Mouse (Mus musculus) adrenal gland, postnatal 10 days (tissue): ENCODE measurements around the gene Tsc1. TPM values are rescaled to one million over a fixed set of nuclear protein-coding genes. Genes with fewer than 3 reads are reported as not detected.
A peak's percentile ranks its signal among the peaks of the same experiment; 100 is the strongest.

Source experiments
- DNase-seq: peaks from one replicate; pipeline ENCODE4 v3.0.0; 2021; ENCODE audit warnings: mixed read lengths
- microRNA-seq: library from miRNA; unstranded; fragments of <30 nt; microRNA quantifications from one replicate; pipeline ENCODE4 v1.2.0, GENCODE M21; 2021
- total RNA-seq, 2 experiments: library from RNA; stranded (reverse); gene quantifications; 2 replicates each; pipeline ENCODE4 v1.2.3; 2021

Gene Tsc1
- total RNA-seq, 2 experiments from 2014 or later, result 15.5 to 20.7 TPM

DNA sequence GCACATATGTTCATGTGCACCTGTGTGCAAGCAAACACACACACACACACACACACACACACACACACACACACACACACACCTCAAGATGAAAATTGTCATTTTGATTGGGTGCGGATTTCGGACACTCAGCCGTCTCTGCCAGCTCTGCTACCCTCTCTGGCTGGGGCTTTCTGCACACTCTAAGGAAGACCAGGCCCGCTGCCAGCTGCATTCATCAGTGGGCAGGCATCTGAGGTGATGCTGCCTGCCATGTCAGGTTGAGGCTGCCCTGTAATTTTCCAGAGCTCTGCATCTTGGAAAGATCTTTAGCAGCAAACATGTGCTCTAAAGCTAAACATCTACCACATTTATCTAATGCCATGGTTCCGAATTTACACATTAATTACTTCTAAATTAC lies 96.1 kb downstream of the Tsc1 start:
- DNase-seq, result peak; percentile 41

DNA sequence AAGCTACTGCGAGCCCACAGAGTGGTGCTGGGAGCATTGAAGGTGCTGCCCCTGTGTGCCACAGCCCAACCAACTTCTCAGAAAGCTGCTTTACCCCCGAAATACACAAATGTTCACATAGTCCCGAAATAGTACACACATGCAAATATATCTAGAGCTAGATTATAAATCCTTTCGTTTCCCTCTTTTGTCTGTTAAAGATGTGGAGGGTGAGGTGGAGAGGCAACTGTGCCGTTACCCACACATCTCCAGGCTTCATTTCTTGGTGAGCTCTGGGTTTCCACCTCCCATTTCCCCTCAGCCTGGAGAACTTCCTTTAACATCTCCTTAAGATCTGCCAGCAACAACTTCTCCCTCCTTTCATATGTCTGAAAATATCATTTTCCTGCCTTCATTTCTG lies 99.1 kb downstream of the Tsc1 start:
- DNase-seq, result no peak

Small RNA genes within 50 kb of the gene (microRNA-seq; reads per million reads assigned to microRNA genes)
- gene Gm22824 (not detected), gene Mir3088 (not detected)

Other genes with a start within 250 kb of the Tsc1 start
- 1 to 10 TPM; 5.3 to 7.4 TPM for gene Ppp1r26, start 194.4 kb upstream of the Tsc1 start, total RNA-seq
- under 1 TPM; 0.64 to 0.99 TPM for gene 1700007K13Rik, start 174.9 kb upstream of the Tsc1 start, total RNA-seq
- gene Mrps2, start 173.2 kb upstream of the Tsc1 start, total RNA-seq, result 10 to 100 TPM; 64.6 to 75.6 TPM
- 1 to 10 TPM; 4.3 to 5.4 TPM for gene Gbgt1, start 144.3 kb upstream of the Tsc1 start, total RNA-seq
- gene Gm10134, start 135.1 kb upstream of the Tsc1 start, total RNA-seq, result 1 to 10 TPM; 2.6 to 3.2 TPM
- gene Ralgds, start 128.1 kb upstream of the Tsc1 start, total RNA-seq, result 10 to 100 TPM; 31.5 to 47.4 TPM
- under 1 TPM in 1 of 2 experiments, not detected in 1; 0.15 TPM for gene Cel, start 77.8 kb upstream of the Tsc1 start, total RNA-seq
- gene Gtf3c5, start 57.5 kb upstream of the Tsc1 start, total RNA-seq, result 10 to 100 TPM; 15.5 to 21.5 TPM
- gene Gfi1b, start 19.2 kb upstream of the Tsc1 start, total RNA-seq, result 1 to 10 TPM in 1 of 2 experiments, under 1 TPM in 1; 0.66 to 4.4 TPM
- gene Spaca9, start 58.5 kb downstream of the Tsc1 start, total RNA-seq, result 1 to 10 TPM; 1.4 to 2.1 TPM
- gene Ak8, start 58.9 kb downstream of the Tsc1 start, total RNA-seq, result under 1 TPM; 0.18 to 0.33 TPM
- gene Gtf3c4, start 199.1 kb downstream of the Tsc1 start, total RNA-seq, result 10 to 100 TPM; 27.9 to 30.4 TPM
- gene Ddx31, start 199.2 kb downstream of the Tsc1 start, total RNA-seq, result 1 to 10 TPM; 7.3 to 7.8 TPM